Comparison of ENCODE assay signal across 12 mouse cellular contexts in genomic region chr12:75358714-75359113, GRCm38 (mm10). TPM values are rescaled to one million over a fixed set of nuclear protein-coding genes. Genes with fewer than 3 reads are reported as not detected.
DNase-seq lines count a peak whose midpoint lies in the region; ATAC-seq and TF ChIP-seq lines count a peak whose summit lies in the region.
"Had no signal": no experiment of that assay in that cellular context is flagged by ENCODE, and none has a peak within 500 bp of the region (broad histone marks: within the 10 kb centered on the region; RNA-seq: fewer than 3 reads in every experiment).

No protein-coding gene starts in this region.

- H3K4me2 ChIP-seq in stomach, postnatal 0 days (replicated peaks; ENCODE audit: low read depth): no peak overlapping the region

- no peak for ATAC-seq in stomach, postnatal 0 days (ENCODE audit: low FRiP score, low TSS enrichment)
- no peak for ATAC-seq in inflammation-experienced regulatory T-cells, adult 6 months

- peak; percentile 31 for DNase-seq in cerebellum, adult 9-10 months
- DNase-seq in cerebellum, adult 9-11 months: no peak
- peak; percentile 32 for DNase-seq in testis, postnatal 10 days (ENCODE audit: low spot score)
- DNase-seq in testis, postnatal 14 days (ENCODE audit: low spot score): no peak
- DNase-seq in heart, postnatal 36 days: peak; percentile 67 to 76
- peak; percentile 34 for DNase-seq in stomach, postnatal 0 days (ENCODE audit: low spot score)
- no peak for DNase-seq in left cerebral cortex, postnatal 36 days (ENCODE audit: low spot score in 2 of 2)
- DNase-seq: thymus, postnatal 4 days had no signal

- no peaks in the 10 kb centered on the region for H3K4me1 ChIP-seq in stomach, postnatal 0 days (replicated peaks; ENCODE audit: control insufficient read depth, insufficient read depth)

- no peak for TF ChIP-seq CTCF in stomach, postnatal 0 days (IDR thresholded peaks at IDR 0.05; ENCODE audit: low read depth)

- no peaks in the 10 kb centered on the region for H3K36me3 ChIP-seq in stomach, postnatal 0 days (ENCODE audit: control insufficient read depth, insufficient read depth, low read length)

- H3K9me3 ChIP-seq in stomach, postnatal 0 days (ENCODE audit: control insufficient read depth, low read length): no peaks in the 10 kb centered on the region

- H3K27me3 ChIP-seq in stomach, postnatal 0 days (ENCODE audit: control insufficient read depth, insufficient read depth, low read length): no peaks in the 10 kb centered on the region
- H3K27me3 ChIP-seq: CH12.LX had no signal

- no peak for TF ChIP-seq EP300 in stomach, postnatal 0 days (optimal IDR thresholded peaks at IDR 0.05)

- WGBS in stomach, postnatal 0 days: 33% methylated on average over 4 of the region's 4 CpGs

- intact Hi-C loops in heart, postnatal 36 days (cut with DNase I): loop anchor here (2.0 kb wide), 1 partner anchor 50 kb away; the partner anchor contains the start of gene Rhoj
- intact Hi-C loops in left cerebral cortex, postnatal 36 days (cut with DNase I): no loop called here

- no peak overlapping the region for H3K4me3 ChIP-seq in stomach, postnatal 0 days (ENCODE audit: low read depth, low read length)
- H3K4me3 ChIP-seq: layer of hippocampus, adult 2 months had no signal

- no peak overlapping the region for H3K9ac ChIP-seq in stomach, postnatal 0 days (ENCODE audit: low read length)

- no peak overlapping the region for H3K27ac ChIP-seq in stomach, postnatal 0 days (replicated peaks)
- H3K27ac ChIP-seq: layer of hippocampus, adult 2 months; macrophage had no signal

RNA-seq across cellular contexts. Expression of gene Rhoj, which starts 50.6 kb away (rescaled TPM):
- total RNA-seq in heart, postnatal 36 days (2021): 10 to 100 TPM; 28.3 to 37.8 TPM
- 41.2 and 43.0 TPM in 2 replicates for polyA plus RNA-seq in stomach, postnatal 0 days (2015; fragmentation: Nextera tagmentation; extraction: Ambion mirVana)
- 1 to 10 TPM in 1 of 3 experiments, under 1 TPM in 1, not detected in 1; 0.30 to 1.0 TPM for polyA plus RNA-seq in inflammation-experienced regulatory T-cells, adult 6 months (2017; shearing (Covaris generic))
- 1 to 10 TPM; 2.9 to 3.1 TPM for total RNA-seq in left cerebral cortex, postnatal 36 days (2021)
- total RNA-seq: CH12.LX had no signal

RNA-seq across cellular contexts. Expression of gene Gphb5, which starts 57.9 kb away (rescaled TPM):
- not detected for total RNA-seq in heart, postnatal 36 days (2021)
- not detected in 2 replicates for polyA plus RNA-seq in stomach, postnatal 0 days (2015; fragmentation: Nextera tagmentation; extraction: Ambion mirVana)
- polyA plus RNA-seq in inflammation-experienced regulatory T-cells, adult 6 months (2017; shearing (Covaris generic)): not detected
- total RNA-seq in left cerebral cortex, postnatal 36 days (2021): not detected
- total RNA-seq: CH12.LX; layer of hippocampus, adult 2 months had no signal
- polyA plus RNA-seq: macrophage had no signal

Comparison
In these comparisons a context has a peak if more than half of its experiments do, and no peak if none do; other contexts are left out.
1. DNase-seq: peak in cerebellum, adult 9-10 months (single experiment), testis, postnatal 10 days (single experiment), heart, postnatal 36 days (2 of 2) and stomach, postnatal 0 days (single experiment); none in cerebellum, adult 9-11 months (single experiment), testis, postnatal 14 days (single experiment) and left cerebral cortex, postnatal 36 days (0 of 2).
2. RNA of gene Rhoj, which starts 50.6 kb away (total RNA-seq): 28.3 to 37.8 TPM in heart, postnatal 36 days; 2.9 to 3.1 TPM in left cerebral cortex, postnatal 36 days; every median in the first group is over 4 times any median in the second.